Mouse (Mus musculus) limb, embryonic 12.5 days (tissue): Measurements from ENCODE around the gene Tssk6. TPM values are rescaled to one million over a fixed set of nuclear protein-coding genes. Genes with fewer than 3 reads are reported as not detected.

Source experiments
- ATAC-seq: fragments of 200-750 bp; cut with Nextera tagmentation; 2 replicates; pipeline ENCODE4 v1.8.0; 2017; ENCODE audit warnings: low read depth, moderate TSS enrichment; ENCODE audit not compliant: insufficient number of reproducible peaks, insufficient read depth, low FRiP score, low TSS enrichment
- H3K27ac ChIP-seq: fragments of 300-500 bp; sonication (generic); 2 replicates; pipeline ENCODE4 v1.5.1; 2016; ENCODE audit warnings: mild to moderate bottlenecking, moderate library complexity
- H3K27me3 ChIP-seq: fragments of 300-500 bp; sonication (generic); 2 replicates; pipeline ENCODE4 v1.6.1; 2016; ENCODE audit warnings: mild to moderate bottlenecking, moderate library complexity
- H3K36me3 ChIP-seq: fragments of 300-500 bp; sonication (generic); 2 replicates; pipeline ENCODE4 v1.6.1; 2016; ENCODE audit warnings: mild to moderate bottlenecking, moderate library complexity
- H3K4me1 ChIP-seq: fragments of 300-500 bp; sonication (generic); replicated peaks from 2 replicates; pipeline ENCODE4 v1.6.1; 2016
- H3K4me2 ChIP-seq: fragments of 300-500 bp; sonication (generic); 2 replicates; pipeline ENCODE4 v1.6.1; 2016; ENCODE audit warnings: mild to moderate bottlenecking, moderate library complexity
- H3K4me3 ChIP-seq: fragments of 300-500 bp; sonication (generic); replicated peaks from 2 replicates; pipeline ENCODE4 v1.5.1; 2016; ENCODE audit warnings: mild to moderate bottlenecking
- H3K9ac ChIP-seq: fragments of 300-500 bp; sonication (generic); replicated peaks from 2 replicates; pipeline ENCODE4 v1.6.1; 2016; ENCODE audit warnings: mild to moderate bottlenecking, moderate library complexity
- H3K9me3 ChIP-seq: fragments of 300-500 bp; sonication (generic); 2 replicates; pipeline ENCODE4 v1.6.1; 2016; ENCODE audit warnings: mild to moderate bottlenecking, moderate library complexity
- WGBS: fragments of 180-500 bp; shearing (Covaris S2); methylation state at CpG from one replicate; pipeline ENCODE4 v1.1.7; 2016; 5-methylcytosine and 5-hydroxymethylcytosine counted together
- polyA plus RNA-seq: library from polyadenylated mRNA; unstranded; fragments of >200 nt; fragmentation: Nextera tagmentation; extraction: Ambion mirVana; gene quantifications from 2 replicates; pipeline ENCODE4 v1.2.1, GENCODE M21; 2016

Tssk6 gene
- polyA plus RNA-seq, 1 experiment from 2014 or later: 7.3 TPM

DNA sequence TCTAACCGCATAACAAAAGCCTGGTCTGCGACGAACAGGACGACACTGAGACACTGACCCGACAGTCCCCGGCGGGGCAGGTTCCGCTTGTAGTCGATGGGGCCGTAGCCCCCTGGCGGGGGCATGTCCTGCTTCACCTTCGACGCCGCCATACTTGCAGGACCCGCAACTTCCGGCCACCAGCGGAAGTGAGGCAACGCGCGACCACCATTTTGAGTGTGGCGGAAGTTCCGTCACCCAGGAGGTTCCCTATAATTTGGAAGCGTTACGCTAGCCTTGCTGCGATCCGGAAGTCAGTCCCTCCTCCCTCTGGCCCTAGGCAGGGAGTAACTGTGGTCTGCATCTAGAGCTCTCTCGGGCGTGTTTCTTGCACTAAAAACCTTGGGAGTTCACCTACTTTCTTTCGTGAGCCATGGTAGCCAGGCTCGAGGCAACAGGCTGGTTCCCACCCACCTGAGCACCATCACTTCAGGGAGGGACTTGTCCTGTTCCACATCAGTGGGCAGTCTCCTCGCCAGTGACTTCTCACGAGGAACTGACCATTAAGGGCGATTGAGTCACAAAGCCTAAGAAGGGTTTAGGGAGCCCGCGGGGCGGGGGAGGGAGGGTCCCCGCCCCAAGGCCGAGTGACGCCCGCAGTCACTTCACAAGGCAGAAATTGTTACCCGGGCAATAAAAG lies 361 bp upstream of the Tssk6 start:
- Histone ChIP-seq H3K4me3 (peak overlapping the region; percentile 68), H3K27ac (peak overlapping the region; percentile 94), H3K9me3 (no peaks in the 10 kb centered on the region), H3K4me2 (peak overlapping the region; percentile 96), H3K36me3 (peaks cover 26% of the 10 kb centered on the region), H3K4me1 (peaks cover 33% of the 10 kb centered on the region), H3K27me3 (no peaks in the 10 kb centered on the region), H3K9ac (peak overlapping the region; percentile 78)
- peak; percentile 60 for ATAC-seq
- under 1% methylated on average over 41 of the region's 41 CpGs for WGBS

DNA sequence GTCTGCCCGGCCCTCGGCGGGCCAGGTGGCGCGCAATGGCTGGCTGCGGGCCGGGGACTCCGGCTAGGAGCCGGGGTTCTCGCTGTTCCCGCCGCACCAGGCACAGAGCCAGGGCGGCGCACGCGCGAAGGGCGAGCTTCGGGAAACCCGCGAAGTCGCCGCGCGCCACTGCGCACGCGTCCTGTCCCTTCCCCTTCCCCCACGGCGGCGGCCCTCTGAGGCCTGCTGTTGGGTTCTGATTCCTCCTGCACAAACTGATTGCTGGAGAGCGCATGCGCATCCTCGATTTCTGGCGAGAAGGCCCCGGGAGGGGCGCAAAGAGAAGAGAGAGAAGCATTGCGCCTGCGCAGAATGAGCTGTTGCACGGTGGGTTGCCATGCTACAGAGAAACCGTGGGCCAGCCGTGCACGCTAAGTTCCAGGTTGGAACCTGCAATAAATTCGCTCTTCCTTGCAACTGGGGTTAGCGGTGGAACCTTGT lies 1.1 kb downstream of the Tssk6 start:
- H3K4me2 ChIP-seq: peak overlapping the region; percentile 96
- peak; percentile 85 for ATAC-seq
- peak overlapping the region; percentile 78 for H3K9ac ChIP-seq
- H3K4me1 ChIP-seq: peaks cover 33% of the 10 kb centered on the region
- no peaks in the 10 kb centered on the region for H3K27me3 ChIP-seq
- no peaks in the 10 kb centered on the region for H3K9me3 ChIP-seq
- peaks cover 31% of the 10 kb centered on the region for H3K36me3 ChIP-seq
- under 1% methylated on average over 45 of the region's 45 CpGs for WGBS
- peak overlapping the region; percentile 68 for H3K4me3 ChIP-seq
- H3K27ac ChIP-seq: peak overlapping the region; percentile 94

DNA sequence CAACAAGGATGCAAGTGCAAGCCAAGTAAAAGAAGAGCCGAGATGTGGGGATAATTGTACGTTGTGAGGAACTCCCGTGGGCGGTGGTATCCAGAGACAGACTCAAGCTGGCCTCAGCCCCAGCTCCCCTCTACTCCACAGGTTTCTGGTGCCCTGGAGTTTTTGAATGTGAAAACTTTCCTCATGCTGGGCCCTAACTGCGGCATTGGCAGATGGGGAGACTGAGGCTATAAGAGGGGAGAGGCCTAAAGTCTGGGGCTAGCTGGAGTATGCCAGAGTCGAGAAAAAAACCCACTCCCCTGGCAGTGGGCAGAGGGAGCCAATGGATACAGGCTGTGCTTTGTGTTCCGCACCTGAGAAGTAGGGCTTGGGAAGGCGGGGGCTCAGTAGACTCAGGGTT lies 2.1 kb downstream of the Tssk6 start:
- H3K9me3 ChIP-seq: no peaks in the 10 kb centered on the region
- H3K27ac ChIP-seq: no peak overlapping the region
- no peaks in the 10 kb centered on the region for H3K27me3 ChIP-seq
- H3K4me1 ChIP-seq: peaks cover 29% of the 10 kb centered on the region
- peak overlapping the region; percentile 96 for H3K4me2 ChIP-seq
- no peak overlapping the region for H3K4me3 ChIP-seq
- WGBS: 88% methylated on average over 8 of the region's 8 CpGs
- H3K9ac ChIP-seq: no peak overlapping the region
- no peak for ATAC-seq
- H3K36me3 ChIP-seq: peaks cover 30% of the 10 kb centered on the region

- no peak overlapping the region for H3K4me2 ChIP-seq
- H3K27me3 ChIP-seq: no peaks in the 10 kb centered on the region
- no peak overlapping the region for H3K4me3 ChIP-seq
- H3K27ac ChIP-seq: no peak overlapping the region
- 89% methylated on average over 2 of the region's 2 CpGs for WGBS
- peaks cover 48% of the 10 kb centered on the region for H3K36me3 ChIP-seq
- no peak overlapping the region for H3K9ac ChIP-seq
- no peaks in the 10 kb centered on the region for H3K9me3 ChIP-seq
- no peak for ATAC-seq
- peaks cover 18% of the 10 kb centered on the region for H3K4me1 ChIP-seq
These were observed 4.3 kb downstream of the Tssk6 start for GRCm38 (mm10) chr8:69906260-69906659.

DNA sequence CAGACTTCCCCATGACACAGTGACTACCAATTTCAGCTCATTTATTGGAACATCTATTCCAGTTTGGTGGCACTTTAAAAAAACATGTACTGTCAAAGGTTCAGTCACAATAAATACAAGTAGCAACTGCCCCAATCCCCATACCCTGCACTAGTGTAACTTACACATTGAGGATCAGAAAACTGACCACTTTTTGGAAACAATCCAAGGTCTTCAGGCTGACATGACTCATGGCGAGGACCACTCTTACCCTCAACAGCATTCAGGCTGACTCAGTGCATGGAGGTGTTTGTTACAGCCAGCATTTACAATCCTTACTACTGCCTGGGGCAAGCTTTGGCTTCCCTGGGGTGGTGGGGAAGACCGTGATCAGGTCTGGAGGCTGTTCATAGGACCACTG lies 5.1 kb downstream of the Tssk6 start:
- H3K4me1 ChIP-seq: peaks cover 13% of the 10 kb centered on the region
- H3K27me3 ChIP-seq: no peaks in the 10 kb centered on the region
- WGBS: 87% methylated on average over 2 of the region's 2 CpGs
- H3K36me3 ChIP-seq: peaks cover 56% of the 10 kb centered on the region
- H3K9ac ChIP-seq: no peak overlapping the region
- no peak overlapping the region for H3K4me2 ChIP-seq
- no peaks in the 10 kb centered on the region for H3K9me3 ChIP-seq
- no peak for ATAC-seq
- H3K4me3 ChIP-seq: no peak overlapping the region
- H3K27ac ChIP-seq: no peak overlapping the region

DNA sequence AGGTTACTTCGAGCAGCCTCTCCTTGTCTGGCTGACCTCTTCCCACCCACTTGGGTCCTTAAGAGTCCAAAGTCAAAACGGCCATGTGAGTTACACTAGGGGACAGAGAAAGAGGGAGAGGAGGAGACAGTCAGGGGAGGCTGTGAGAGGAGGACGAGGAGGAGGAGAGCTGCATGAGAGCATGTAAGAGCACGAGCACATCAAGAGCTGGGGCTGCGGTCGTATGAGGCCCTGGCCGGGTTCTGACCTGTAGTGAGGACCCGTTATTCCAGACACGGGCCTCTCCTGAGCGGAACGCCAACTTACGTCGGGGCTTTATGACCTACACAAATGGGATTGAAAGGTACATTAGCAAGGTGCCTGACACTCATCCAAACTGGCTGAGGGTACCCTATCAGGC lies 9.9 kb downstream of the Tssk6 start:
- no peak overlapping the region for H3K4me2 ChIP-seq
- H3K4me1 ChIP-seq: no peaks in the 10 kb centered on the region
- H3K27ac ChIP-seq: no peak overlapping the region
- no peak for ATAC-seq
- 93% methylated on average over 13 of the region's 13 CpGs for WGBS
- no peak overlapping the region for H3K4me3 ChIP-seq
- H3K27me3 ChIP-seq: no peaks in the 10 kb centered on the region
- peaks cover 98% of the 10 kb centered on the region for H3K36me3 ChIP-seq
- no peak overlapping the region for H3K9ac ChIP-seq
- no peaks in the 10 kb centered on the region for H3K9me3 ChIP-seq

DNA sequence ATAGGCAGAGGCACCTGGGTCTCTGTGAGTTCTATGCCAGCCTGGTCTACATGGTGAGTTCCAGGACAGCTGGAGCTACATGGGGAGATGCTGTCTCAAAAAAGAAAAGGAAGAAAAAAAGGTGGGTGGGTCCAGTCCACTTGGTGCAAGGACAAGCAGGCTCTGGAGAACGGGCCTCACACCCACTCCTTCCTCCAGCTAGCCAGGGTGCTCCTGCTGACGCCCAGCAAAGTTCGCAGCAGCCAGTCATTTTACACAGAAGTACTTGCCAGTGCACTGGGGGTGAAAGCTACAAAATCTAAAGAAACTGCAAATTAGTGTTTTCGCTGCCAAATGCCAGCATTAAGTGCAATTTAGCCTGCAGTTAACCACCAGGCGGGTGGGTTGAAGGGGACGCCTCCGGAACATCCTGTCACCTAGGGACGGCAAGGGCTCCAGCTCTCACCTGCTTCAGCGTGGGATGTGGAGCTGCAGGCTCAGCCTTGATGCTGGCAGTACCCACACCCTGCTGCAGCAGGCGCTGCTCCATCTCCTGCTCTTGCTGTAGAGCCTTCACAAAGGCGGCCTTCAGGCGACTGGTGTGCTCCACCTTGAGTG lies 10.6 kb downstream of the Tssk6 start:
- no peak for ATAC-seq
- H3K27me3 ChIP-seq: no peaks in the 10 kb centered on the region
- no peaks in the 10 kb centered on the region for H3K4me1 ChIP-seq
- H3K4me2 ChIP-seq: no peak overlapping the region
- 88% methylated on average over 12 of the region's 12 CpGs for WGBS
- peaks cover 99% of the 10 kb centered on the region for H3K36me3 ChIP-seq
- H3K4me3 ChIP-seq: no peak overlapping the region
- H3K9me3 ChIP-seq: no peaks in the 10 kb centered on the region
- no peak overlapping the region for H3K27ac ChIP-seq
- H3K9ac ChIP-seq: no peak overlapping the region

DNA sequence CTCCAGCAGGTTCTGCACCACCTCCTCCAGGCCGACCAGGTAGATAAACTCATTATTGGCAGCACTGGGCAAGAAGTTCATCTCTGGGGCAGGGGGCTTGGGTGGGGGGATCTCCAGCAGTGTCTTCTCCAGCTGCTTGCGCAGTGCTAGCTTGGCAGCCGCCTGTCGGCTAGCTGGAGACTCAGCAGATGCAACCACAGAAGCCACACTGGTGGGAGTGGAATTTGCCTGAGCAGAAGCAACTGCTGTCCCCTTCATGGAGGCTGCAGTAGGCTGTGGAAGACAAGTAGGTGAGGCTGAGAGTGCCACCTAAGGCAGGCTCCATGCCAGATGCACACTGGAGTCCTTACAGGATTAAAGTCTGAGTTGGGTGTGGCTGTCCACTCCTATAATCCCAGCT lies 12.5 kb downstream of the Tssk6 start:
- no peaks in the 10 kb centered on the region for H3K9me3 ChIP-seq
- no peaks in the 10 kb centered on the region; the same call in 1 of the 2 replicates for H3K4me1 ChIP-seq
- 89% methylated on average over 4 of the region's 4 CpGs for WGBS
- H3K27me3 ChIP-seq: no peaks in the 10 kb centered on the region
- H3K9ac ChIP-seq: no peak overlapping the region
- ATAC-seq: no peak
- no peak overlapping the region for H3K4me2 ChIP-seq
- no peak overlapping the region for H3K27ac ChIP-seq
- H3K36me3 ChIP-seq: peaks cover 85% of the 10 kb centered on the region
- H3K4me3 ChIP-seq: no peak overlapping the region

DNA sequence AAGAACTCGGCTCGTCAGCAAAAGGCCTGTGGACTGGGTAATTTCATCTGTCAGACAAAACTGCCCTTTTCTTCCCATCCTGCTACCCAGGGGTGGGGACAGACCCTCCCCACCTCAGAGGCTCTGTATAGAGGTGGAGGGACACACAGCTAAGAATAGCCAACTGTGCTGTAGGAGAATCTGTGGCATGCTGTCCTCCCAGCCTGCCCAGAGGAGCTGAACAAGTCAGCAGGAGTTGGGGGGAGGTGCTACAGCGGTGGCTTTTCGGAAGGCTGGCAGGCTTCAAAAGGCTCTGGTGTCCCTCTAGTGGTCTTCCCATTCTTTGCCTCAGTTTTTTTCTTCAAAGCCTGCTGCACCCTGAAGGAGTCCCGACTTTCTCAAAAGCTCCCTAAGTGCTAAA lies 13.8 kb downstream of the Tssk6 start:
- 75% methylated on average over 5 of the region's 5 CpGs for WGBS
- no peak for ATAC-seq
- H3K36me3 ChIP-seq: peaks cover 72% of the 10 kb centered on the region

DNA sequence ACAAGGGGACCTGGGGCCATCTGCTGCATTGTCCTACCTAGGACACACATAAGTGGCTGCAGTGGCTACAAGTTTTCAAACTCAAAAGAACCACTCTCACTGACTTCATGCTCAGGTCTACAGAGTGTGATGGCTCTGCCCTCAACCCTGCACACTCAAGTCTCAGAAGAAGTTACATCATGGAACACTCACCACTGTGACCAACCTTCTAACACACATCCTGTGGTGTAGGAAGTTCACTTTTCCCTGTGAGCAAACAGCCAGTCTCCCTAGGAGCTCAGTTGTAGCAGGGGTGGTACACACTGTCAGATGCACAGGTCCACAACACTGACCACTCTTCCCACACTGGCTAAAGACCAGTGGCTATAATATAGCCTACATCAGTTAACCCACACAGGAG lies 16.5 kb downstream of the Tssk6 start:
- Histone ChIP-seq H3K9ac (no peak overlapping the region), H3K27me3 (no peaks in the 10 kb centered on the region), H3K4me3 (no peak overlapping the region), H3K36me3 (peaks cover 49% of the 10 kb centered on the region), H3K4me1 (peaks cover 18% of the 10 kb centered on the region), H3K27ac (no peak overlapping the region), H3K9me3 (no peaks in the 10 kb centered on the region), H3K4me2 (no peak overlapping the region)
- ATAC-seq: no peak

More for the DNA sequence above, 13.8 kb downstream of the Tssk6 start:
- H3K4me3 ChIP-seq: no peak overlapping the region
- no peak overlapping the region for H3K4me2 ChIP-seq
- H3K27me3 ChIP-seq: no peaks in the 10 kb centered on the region
- H3K4me1 ChIP-seq: peaks cover 10% of the 10 kb centered on the region
- no peak overlapping the region for H3K27ac ChIP-seq
- no peaks in the 10 kb centered on the region for H3K9me3 ChIP-seq
- no peak overlapping the region for H3K9ac ChIP-seq

- H3K27me3 ChIP-seq: no peaks in the 10 kb centered on the region
- no peak for ATAC-seq
- H3K9ac ChIP-seq: no peak overlapping the region
- no peaks in the 10 kb centered on the region for H3K9me3 ChIP-seq
- H3K4me2 ChIP-seq: no peak overlapping the region
- H3K4me1 ChIP-seq: peaks cover 18% of the 10 kb centered on the region
- peaks cover 48% of the 10 kb centered on the region for H3K36me3 ChIP-seq
- H3K27ac ChIP-seq: no peak overlapping the region
- WGBS: 62% methylated on average over 1 of the region's 1 CpGs
- H3K4me3 ChIP-seq: no peak overlapping the region
These were observed 17.0 kb downstream of the Tssk6 start for GRCm38 (mm10) chr8:69919010-69919409.
